26 mouse cellular contexts compared by ENCODE assay signal in the genomic region with DNA sequence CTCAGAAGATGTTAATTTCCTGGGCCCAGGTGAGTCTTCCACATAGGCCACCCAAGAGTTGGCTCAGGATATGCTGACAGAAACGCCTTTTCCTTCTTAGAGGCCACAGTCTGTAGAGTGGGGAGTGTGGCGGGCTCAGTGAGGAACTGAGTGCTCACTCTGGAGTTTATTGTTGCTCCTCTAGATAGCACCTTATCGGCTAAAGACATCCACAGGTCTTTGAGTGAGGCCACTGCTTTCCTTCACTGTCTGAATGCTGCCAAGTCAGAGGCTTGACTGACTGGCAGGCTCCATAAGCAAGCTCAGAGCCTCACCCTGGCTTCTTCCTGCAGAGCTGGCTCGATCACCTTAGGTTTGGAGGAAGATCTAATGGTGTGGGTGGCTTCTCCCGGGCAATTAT. TPM values are rescaled to one million over a fixed set of nuclear protein-coding genes. Genes with fewer than 3 reads are reported as not detected.
DNase-seq lines count a peak whose midpoint lies in the region; ATAC-seq and TF ChIP-seq lines count a peak whose summit lies in the region.
"Had no signal": no experiment of that assay in that cellular context is flagged by ENCODE, and none has a peak within 500 bp of the region (broad histone marks: within the 10 kb centered on the region; RNA-seq: fewer than 3 reads in every experiment).

No protein-coding gene starts in this region.

- 59% methylated on average over 5 of the region's 5 CpGs for WGBS in forebrain, embryonic 14.5 days
- 61% methylated on average over 5 of the region's 5 CpGs for WGBS in liver, embryonic 12.5 days (ENCODE audit: insufficient replicate concordance)
- 67% methylated on average over 5 of the region's 5 CpGs for WGBS in liver, postnatal 0 days (ENCODE audit: insufficient replicate concordance)

- no peak overlapping the region for H3K4me2 ChIP-seq in forebrain, embryonic 14.5 days (ENCODE audit: low read length)
- peak overlapping the region; percentile 30 for H3K4me2 ChIP-seq in liver, embryonic 12.5 days
- no peak overlapping the region for H3K4me2 ChIP-seq in liver, postnatal 0 days (ENCODE audit: low read depth, low read length)
- H3K4me2 ChIP-seq: embryonic facial prominence, embryonic 13.5 days; heart, embryonic 15.5 days; hindbrain, embryonic 13.5 days had no signal

- H3K4me3 ChIP-seq in forebrain, embryonic 14.5 days (ENCODE audit: low read depth, low read length): no peak overlapping the region
- no peak overlapping the region for H3K4me3 ChIP-seq in liver, embryonic 12.5 days
- no peak overlapping the region for H3K4me3 ChIP-seq in liver, postnatal 0 days (ENCODE audit: low read depth, low read length)
- H3K4me3 ChIP-seq: embryonic facial prominence, embryonic 13.5 days; heart, embryonic 15.5 days; hindbrain, embryonic 13.5 days; layer of hippocampus, adult 2 months had no signal

- no peaks in the 10 kb centered on the region for H3K27me3 ChIP-seq in forebrain, embryonic 14.5 days (replicated peaks; ENCODE audit: control insufficient read depth, insufficient read depth, low read length)
- H3K27me3 ChIP-seq in liver, embryonic 12.5 days (replicated peaks): no peaks in the 10 kb centered on the region
- no peaks in the 10 kb centered on the region for H3K27me3 ChIP-seq in liver, postnatal 0 days (ENCODE audit: insufficient read depth, low read length)
- H3K27me3 ChIP-seq: embryonic facial prominence, embryonic 13.5 days; heart, embryonic 15.5 days; hindbrain, embryonic 13.5 days; Patski had no signal

- H3K4me1 ChIP-seq in forebrain, embryonic 14.5 days (ENCODE audit: control insufficient read depth, insufficient read depth, low read length): no peaks in the 10 kb centered on the region; the same call in 1 of the 2 replicates
- H3K4me1 ChIP-seq in liver, embryonic 12.5 days: peaks cover 24% of the 10 kb centered on the region
- no peaks in the 10 kb centered on the region for H3K4me1 ChIP-seq in liver, postnatal 0 days (ENCODE audit: insufficient read depth)
- H3K4me1 ChIP-seq: embryonic facial prominence, embryonic 13.5 days; heart, embryonic 15.5 days; hindbrain, embryonic 13.5 days had no signal

- TF ChIP-seq CTCF in liver, postnatal 0 days (IDR thresholded peaks at IDR 0.05; ENCODE audit: low read depth): no peak

- peaks cover 89% of the 10 kb centered on the region for H3K36me3 ChIP-seq in forebrain, embryonic 14.5 days (ENCODE audit: control insufficient read depth, insufficient read depth, low read length)
- H3K36me3 ChIP-seq in liver, embryonic 12.5 days: peaks cover 97% of the 10 kb centered on the region
- H3K36me3 ChIP-seq in liver, postnatal 0 days (replicated peaks; ENCODE audit: insufficient read depth, low read length): peaks cover 71% of the 10 kb centered on the region

- peak overlapping the region; percentile 44; the same call in 1 of the 2 replicates for H3K27ac ChIP-seq in forebrain, embryonic 14.5 days (ENCODE audit: low read depth, low read length)
- peak overlapping the region; percentile 59 for H3K27ac ChIP-seq in liver, embryonic 12.5 days
- no peak overlapping the region for H3K27ac ChIP-seq in liver, postnatal 0 days (ENCODE audit: low read depth)
- H3K27ac ChIP-seq: embryonic facial prominence, embryonic 13.5 days; heart, embryonic 15.5 days; hindbrain, embryonic 13.5 days; layer of hippocampus, adult 2 months had no signal

- TF ChIP-seq EP300 in liver, postnatal 0 days (IDR thresholded peaks at IDR 0.05; ENCODE audit: low read depth): no peak

- intact Hi-C loops in left cerebral cortex, postnatal 36 days (cut with DNase I): no loop called here

- no peak overlapping the region for H3K9ac ChIP-seq in forebrain, embryonic 14.5 days (ENCODE audit: low read length)
- H3K9ac ChIP-seq in liver, embryonic 12.5 days: peak overlapping the region; percentile 25; the same call in 1 of the 2 replicates
- H3K9ac ChIP-seq in liver, postnatal 0 days (replicated peaks): no peak overlapping the region
- H3K9ac ChIP-seq: embryonic facial prominence, embryonic 13.5 days; heart, embryonic 15.5 days; hindbrain, embryonic 13.5 days had no signal

- ATAC-seq in forebrain, embryonic 14.5 days: no peak
- peak; percentile 88 for ATAC-seq in liver, embryonic 12.5 days
- peak; percentile 64 for ATAC-seq in liver, postnatal 0 days
- ATAC-seq: intestine, postnatal 0 days; Patski had no signal

- peak; percentile 26 for DNase-seq in brain, adult 2 months (ENCODE audit: low read depth, low spot score)
- no peak for DNase-seq in forebrain, embryonic 14.5 days (ENCODE audit: low spot score)
- no peak for DNase-seq in liver, postnatal 0 days
- no peak for DNase-seq in retina, embryonic 14.5 days (ENCODE audit: low spot score)
- DNase-seq in left cerebral cortex, postnatal 36 days (ENCODE audit: low spot score in 2 of 2): no peak
- no peak for DNase-seq in left cerebral cortex, adult 18-20 months (ENCODE audit: low spot score in 2 of 2)
- no peak for DNase-seq in lung, postnatal 25 days (ENCODE audit: low spot score)
- DNase-seq: adrenal gland, postnatal 10 days; B cell, adult 2 months; cerebellum, adult 11-12 months; cerebellum, adult 9-11 months; gastrocnemius, postnatal 10 days; heart, postnatal 36 days; kidney, adult 9 months; kidney, postnatal 14 days; layer of hippocampus, postnatal 36 days; midbrain, embryonic 14.5 days; right cerebral cortex, postnatal 14 days; thymus, postnatal 14 days had no signal

- H3K9me3 ChIP-seq in forebrain, embryonic 14.5 days (replicated peaks; ENCODE audit: control insufficient read depth, low read length): no peaks in the 10 kb centered on the region
- no peaks in the 10 kb centered on the region for H3K9me3 ChIP-seq in liver, embryonic 12.5 days (replicated peaks)
- H3K9me3 ChIP-seq in liver, postnatal 0 days (ENCODE audit: low read length): no peaks in the 10 kb centered on the region
- H3K9me3 ChIP-seq: embryonic facial prominence, embryonic 13.5 days; heart, embryonic 15.5 days; hindbrain, embryonic 13.5 days had no signal

RNA-seq across cellular contexts. Expression of gene Ap2m1, which starts 6.5 kb away (rescaled TPM):
- polyA plus RNA-seq in forebrain, embryonic 14.5 days (2014; fragmentation: Nextera tagmentation; extraction: Ambion mirVana): 1,206 and 1,335 TPM in 2 replicates
- polyA plus RNA-seq in liver, embryonic 12.5 days (2016; fragmentation: Nextera tagmentation; extraction: Ambion mirVana): 463 and 468 TPM in 2 replicates
- 288 and 308 TPM in 2 replicates for polyA plus RNA-seq in liver, postnatal 0 days (2015; fragmentation: Nextera tagmentation; extraction: Ambion mirVana)
- total RNA-seq in left cerebral cortex, postnatal 36 days (2021): 100 to 1,000 TPM; 792 to 907 TPM
- 100 to 1,000 TPM; 826 to 873 TPM for total RNA-seq in left cerebral cortex, adult 18-20 months (2021)

RNA-seq across cellular contexts. Expression of gene Dvl3, which starts 12.0 kb away (rescaled TPM):
- 25.3 and 26.0 TPM in 2 replicates for polyA plus RNA-seq in forebrain, embryonic 14.5 days (2014; fragmentation: Nextera tagmentation; extraction: Ambion mirVana)
- polyA plus RNA-seq in liver, embryonic 12.5 days (2016; fragmentation: Nextera tagmentation; extraction: Ambion mirVana): 8.0 and 8.8 TPM in 2 replicates
- 3.0 and 3.5 TPM in 2 replicates for polyA plus RNA-seq in liver, postnatal 0 days (2015; fragmentation: Nextera tagmentation; extraction: Ambion mirVana)
- 10 to 100 TPM; 63.5 to 75.7 TPM for total RNA-seq in left cerebral cortex, postnatal 36 days (2021)
- 10 to 100 TPM; 57.0 to 57.5 TPM for total RNA-seq in left cerebral cortex, adult 18-20 months (2021)

RNA-seq across cellular contexts. Expression of gene Abcf3, which starts 19.6 kb away (rescaled TPM):
- 64.8 and 74.4 TPM in 2 replicates for polyA plus RNA-seq in forebrain, embryonic 14.5 days (2014; fragmentation: Nextera tagmentation; extraction: Ambion mirVana)
- 38.8 and 40.5 TPM in 2 replicates for polyA plus RNA-seq in liver, embryonic 12.5 days (2016; fragmentation: Nextera tagmentation; extraction: Ambion mirVana)
- polyA plus RNA-seq in liver, postnatal 0 days (2015; fragmentation: Nextera tagmentation; extraction: Ambion mirVana): 18.0 and 19.8 TPM in 2 replicates
- 100 to 1,000 TPM in 1 of 2 experiments, 10 to 100 TPM in 1; 88.3 to 102 TPM for total RNA-seq in left cerebral cortex, postnatal 36 days (2021)
- 100 to 1,000 TPM; 100 to 120 TPM for total RNA-seq in left cerebral cortex, adult 18-20 months (2021)

RNA-seq across cellular contexts. Expression of gene Eif2b5, which starts 30.2 kb away (rescaled TPM):
- polyA plus RNA-seq in forebrain, embryonic 14.5 days (2014; fragmentation: Nextera tagmentation; extraction: Ambion mirVana): 90.3 and 92.1 TPM in 2 replicates
- polyA plus RNA-seq in liver, embryonic 12.5 days (2016; fragmentation: Nextera tagmentation; extraction: Ambion mirVana): 90.0 and 99.7 TPM in 2 replicates
- 25.3 and 26.1 TPM in 2 replicates for polyA plus RNA-seq in liver, postnatal 0 days (2015; fragmentation: Nextera tagmentation; extraction: Ambion mirVana)
- total RNA-seq in left cerebral cortex, postnatal 36 days (2021): 10 to 100 TPM; 56.4 to 66.8 TPM
- 10 to 100 TPM; 55.8 to 65.4 TPM for total RNA-seq in left cerebral cortex, adult 18-20 months (2021)
